Mouse (Mus musculus) thymus, adult 18-20 months (tissue): Measurements from ENCODE around the gene Gm10722.
"Not testable (repeated sequence)": the region's sequence is repeated elsewhere in the genome, so short reads cannot be mapped to it uniquely, and the experiment has no call there.

Experiments used
- DNase-seq, 2 experiments: peaks; one replicate each; pipeline ENCODE4 v3.0.0; 2022; ENCODE audit warnings: mixed read lengths in 2 of 2

The Gm10722 gene

GRCm38 (mm10) chr9:3000445-3000972 is at the start of gene Gm10722:
Gm10722 (plus strand) TSS chr9:3000922.
- DNase-seq: not testable (repeated sequence)

GRCm38 (mm10) chr9:3001006-3001405 is 284 bp downstream of the Gm10722 start:
- not testable (repeated sequence) for DNase-seq

- DNase-seq: peak; percentile 3 to 77
Observed at GRCm38 (mm10) chr9:3001948-3002659, 1.4 kb downstream of the Gm10722 start.

- not testable (repeated sequence) for DNase-seq
Observed at GRCm38 (mm10) chr9:3002794-3003396, 2.2 kb downstream of the Gm10722 start, which contains the start of gene Gm11168. Gm11168 (plus strand) TSS chr9:3003346.

- DNase-seq: not testable (repeated sequence)
Observed at GRCm38 (mm10) chr9:3006179-3006578, 5.5 kb downstream of the Gm10722 start.

GRCm38 (mm10) chr9:3006636-3007035 is 5.9 kb downstream of the Gm10722 start:
- peak; percentile 19 to 81 for DNase-seq

GRCm38 (mm10) chr9:3007272-3007671 is 6.5 kb downstream of the Gm10722 start:
- DNase-seq: not testable (repeated sequence)

GRCm38 (mm10) chr9:3009331-3009730 is 8.6 kb downstream of the Gm10722 start:
- DNase-seq: not testable (repeated sequence)

- DNase-seq: not testable (repeated sequence)
Observed at GRCm38 (mm10) chr9:3012054-3012621, 11.4 kb downstream of the Gm10722 start.

GRCm38 (mm10) chr9:3012733-3013279 is 12.1 kb downstream of the Gm10722 start, which contains the start of gene Gm10721:
Gm10721 (plus strand) TSS chr9:3013140.
- not testable (repeated sequence) for DNase-seq

GRCm38 (mm10) chr9:3015354-3015753 is 14.6 kb downstream of the Gm10722 start, which contains the start of gene Gm10720:
Gm10720 (plus strand) TSS chr9:3015654.
- DNase-seq: not testable (repeated sequence)

GRCm38 (mm10) chr9:3015896-3016295 is 15.2 kb downstream of the Gm10722 start:
- not testable (repeated sequence) for DNase-seq

GRCm38 (mm10) chr9:3017108-3017507 is 16.4 kb downstream of the Gm10722 start, which contains the start of gene Gm10719:
Gm10719 (plus strand) TSS chr9:3017408.
- not testable (repeated sequence) for DNase-seq

GRCm38 (mm10) chr9:3018944-3019343 is 18.2 kb downstream of the Gm10722 start:
- peak in 1 of 2 experiments; percentile 14 for DNase-seq

- peak in 1 of 2 experiments; percentile 14 for DNase-seq
Observed at GRCm38 (mm10) chr9:3019835-3020727, 19.4 kb downstream of the Gm10722 start.

- DNase-seq: peak in 1 of 2 experiments; percentile 29
Observed at GRCm38 (mm10) chr9:3022316-3023008, 21.7 kb downstream of the Gm10722 start.

GRCm38 (mm10) chr9:3023312-3023984 is 22.7 kb downstream of the Gm10722 start, which contains the start of gene Gm10718:
Gm10718 (plus strand) TSS chr9:3023547.
- DNase-seq: not testable (repeated sequence)

- DNase-seq: peak; percentile 3 to 74
Observed at GRCm38 (mm10) chr9:3023985-3024648, 23.4 kb downstream of the Gm10722 start.

- peak in 1 of 2 experiments; percentile 12 for DNase-seq
Observed at GRCm38 (mm10) chr9:3024912-3025467, 24.3 kb downstream of the Gm10722 start, which contains the start of gene Gm10717. Gm10717 (plus strand) TSS chr9:3025417.
